Mouse (Mus musculus): Measurements from ENCODE around the gene Rdh16f1. TPM values are rescaled to one million over a fixed set of nuclear protein-coding genes. Genes with fewer than 3 reads are reported as not detected.
"Not testable (repeated sequence)": the region's sequence is repeated elsewhere in the genome, so short reads cannot be mapped to it uniquely, and the experiment has no call there.

Gene Rdh16f1
- polyA plus RNA-seq, 1 experiment from 2014 or later = not detected

DNA sequence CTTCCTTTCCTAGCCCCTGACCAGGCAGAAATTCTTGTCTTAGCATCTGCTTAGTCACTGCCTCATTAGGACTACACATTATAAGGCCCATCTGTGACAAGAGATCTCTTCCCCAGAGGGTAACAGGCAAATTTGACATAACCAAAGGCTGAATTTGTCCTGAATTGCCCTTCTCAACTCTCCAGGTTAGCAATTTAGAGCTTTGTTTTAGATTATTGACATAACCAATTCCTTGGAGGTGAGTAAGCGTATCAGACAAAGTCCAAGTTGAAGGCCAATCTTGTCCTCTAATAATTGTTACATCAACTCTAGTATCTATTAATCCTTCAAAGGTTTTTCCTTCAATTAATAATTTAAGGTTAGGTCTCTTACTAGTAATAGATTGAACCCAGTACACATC, 74.6 kb downstream of the Rdh16f1 start:
- H3K4me3 ChIP-seq; H3K4me1 ChIP-seq (replicated peaks); H3K27ac ChIP-seq (ENCODE audit: poor library complexity, severe bottlenecking); H3K27me3 ChIP-seq (replicated peaks); H3K4me2 ChIP-seq; H3K9ac ChIP-seq; ATAC-seq (ENCODE audit: insufficient number of reproducible peaks, low FRiP score); H3K36me3 ChIP-seq: not testable (repeated sequence)
- H3K9me3 ChIP-seq (replicated peaks) = peaks cover 13% of the 10 kb centered on the region; the same call in 1 of the 2 replicates
- 89% methylated on average over 1 of the region's 1 CpGs for WGBS

DNA sequence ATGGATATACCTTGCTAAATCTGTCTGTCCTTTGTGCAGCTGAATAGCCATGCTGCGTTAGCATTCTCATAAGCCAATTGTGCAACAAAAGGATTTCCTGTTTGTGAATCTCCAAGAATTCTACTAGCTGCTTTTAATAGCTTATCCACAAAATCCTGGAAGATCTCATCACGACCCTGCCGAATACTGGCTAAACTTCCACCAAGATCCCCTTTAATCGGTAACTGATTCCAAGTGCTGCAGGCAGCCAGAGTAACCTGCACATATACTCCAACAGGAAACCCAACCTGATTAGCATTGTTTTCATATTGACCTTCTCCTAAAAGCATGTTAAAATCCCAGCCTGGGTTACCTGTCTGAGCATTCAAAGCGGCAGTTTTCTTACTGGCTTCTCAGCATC, 75.7 kb downstream of the Rdh16f1 start:
- Histone ChIP-seq H3K27me3 (replicated peaks) (no peaks in the 10 kb centered on the region), H3K36me3 (no peaks in the 10 kb centered on the region), H3K9ac (no peak overlapping the region), H3K27ac (ENCODE audit: poor library complexity, severe bottlenecking) (no peak overlapping the region), H3K9me3 (replicated peaks) (peaks cover 13% of the 10 kb centered on the region; the same call in 1 of the 2 replicates), H3K4me1 (replicated peaks) (no peaks in the 10 kb centered on the region), H3K4me3 (no peak overlapping the region), H3K4me2 (no peak overlapping the region)
- WGBS = 67% methylated on average over 5 of the region's 5 CpGs
- ATAC-seq (ENCODE audit: insufficient number of reproducible peaks, low FRiP score) = no peak

DNA sequence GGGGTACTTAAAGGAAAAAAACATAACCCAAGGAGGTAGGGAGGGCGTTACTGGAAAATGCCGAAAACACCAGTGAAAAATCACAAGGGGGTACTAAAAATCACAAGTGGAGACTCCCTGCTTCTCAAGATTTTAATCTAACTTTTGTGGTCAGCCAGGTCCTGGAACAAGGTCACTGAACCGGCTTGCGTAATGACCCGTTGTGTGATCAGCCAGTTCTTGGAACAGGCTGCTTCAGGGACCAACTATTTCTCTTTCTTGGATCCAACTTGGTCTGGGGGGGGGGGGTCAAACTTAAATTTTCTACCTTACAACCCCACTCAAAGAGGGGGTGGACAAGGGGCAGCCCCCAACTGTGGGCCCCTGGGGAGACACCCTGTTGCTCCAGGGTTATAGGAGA, 78.2 kb downstream of the Rdh16f1 start:
- not testable (repeated sequence) for ATAC-seq (ENCODE audit: insufficient number of reproducible peaks, low FRiP score); H3K27ac ChIP-seq (ENCODE audit: poor library complexity, severe bottlenecking); H3K27me3 ChIP-seq (replicated peaks); H3K9ac ChIP-seq; H3K4me3 ChIP-seq; H3K4me2 ChIP-seq; H3K36me3 ChIP-seq; H3K4me1 ChIP-seq (replicated peaks)
- H3K9me3 ChIP-seq (replicated peaks) = peaks cover 13% of the 10 kb centered on the region; the same call in 1 of the 2 replicates
- 90% methylated on average over 5 of the region's 5 CpGs for WGBS

DNA sequence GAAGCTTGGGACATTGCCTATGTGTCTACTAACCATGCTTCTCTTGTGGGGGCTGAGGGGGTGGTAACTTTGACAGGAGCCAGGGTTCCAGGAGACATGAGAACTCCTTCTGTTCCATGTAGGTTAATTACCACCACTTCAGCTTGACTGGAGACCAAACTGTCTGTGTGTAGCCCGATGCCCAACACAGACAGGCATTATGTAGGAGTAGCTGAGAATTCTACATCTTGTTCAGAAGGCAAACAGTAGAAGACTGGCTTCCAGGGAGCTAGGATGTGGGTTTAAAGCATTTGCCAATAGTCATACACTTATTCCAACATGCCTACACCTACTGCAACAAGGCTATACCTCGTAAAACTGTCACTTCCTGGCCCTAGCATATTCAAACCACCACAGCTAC, 79.0 kb downstream of the Rdh16f1 start:
- no peak overlapping the region for H3K4me3 ChIP-seq
- H3K9ac ChIP-seq = no peak overlapping the region
- H3K4me1 ChIP-seq (replicated peaks) = no peaks in the 10 kb centered on the region
- peaks cover 13% of the 10 kb centered on the region; the same call in 1 of the 2 replicates for H3K9me3 ChIP-seq (replicated peaks)
- no peak for ATAC-seq (ENCODE audit: insufficient number of reproducible peaks, low FRiP score)
- 72% methylated on average over 2 of the region's 2 CpGs for WGBS
- no peak overlapping the region for H3K27ac ChIP-seq (ENCODE audit: poor library complexity, severe bottlenecking)
- no peak overlapping the region for H3K4me2 ChIP-seq
- no peaks in the 10 kb centered on the region for H3K36me3 ChIP-seq
- H3K27me3 ChIP-seq (replicated peaks) = no peaks in the 10 kb centered on the region

DNA sequence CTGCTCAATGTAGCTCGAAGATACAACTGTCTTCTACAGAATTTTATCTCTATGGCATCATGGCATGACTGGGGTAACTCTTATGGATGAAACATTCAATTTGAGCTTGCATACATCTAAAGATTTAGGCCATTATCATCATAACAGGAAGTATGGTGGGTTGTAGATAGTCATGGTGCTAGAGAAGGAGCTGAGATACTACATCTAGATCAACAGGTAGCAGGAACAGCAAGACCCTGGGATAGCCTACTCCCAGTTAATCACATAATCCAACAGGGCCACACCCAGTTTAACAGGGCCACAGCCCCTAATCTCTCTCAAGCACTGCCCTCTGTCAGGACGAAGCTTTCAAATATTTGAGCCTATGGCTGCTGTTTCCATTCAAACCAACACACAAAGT, 81.2 kb downstream of the Rdh16f1 start:
- H3K36me3 ChIP-seq = no peaks in the 10 kb centered on the region
- peaks cover 13% of the 10 kb centered on the region; the same call in 1 of the 2 replicates for H3K9me3 ChIP-seq (replicated peaks)
- H3K4me3 ChIP-seq = no peak overlapping the region
- WGBS = 43% methylated on average over 2 of the region's 2 CpGs
- H3K27ac ChIP-seq (ENCODE audit: poor library complexity, severe bottlenecking) = no peak overlapping the region
- no peak for ATAC-seq (ENCODE audit: insufficient number of reproducible peaks, low FRiP score)
- H3K4me2 ChIP-seq = no peak overlapping the region
- no peaks in the 10 kb centered on the region for H3K4me1 ChIP-seq (replicated peaks)
- no peak overlapping the region for H3K9ac ChIP-seq
- H3K27me3 ChIP-seq (replicated peaks) = no peaks in the 10 kb centered on the region

Other genes starting within 250 kb of the Rdh16f1 start
- 19.5 and 24.4 TPM in 2 replicates for gene Ndufa4l2, start 244.8 kb upstream of the Rdh16f1 start, polyA plus RNA-seq (2016; fragmentation: Nextera tagmentation; extraction: Ambion mirVana)
- 80.4 and 83.8 TPM in 2 replicates for gene Shmt2, start 237.3 kb upstream of the Rdh16f1 start, polyA plus RNA-seq (2016; fragmentation: Nextera tagmentation; extraction: Ambion mirVana)
- 0.33 and 0.65 TPM in 2 replicates for gene Nxph4, start 225.2 kb upstream of the Rdh16f1 start, polyA plus RNA-seq (2016; fragmentation: Nextera tagmentation; extraction: Ambion mirVana)
- 43.3 and 46.1 TPM in 2 replicates for gene Lrp1, start 138.6 kb upstream of the Rdh16f1 start, polyA plus RNA-seq (2016; fragmentation: Nextera tagmentation; extraction: Ambion mirVana)
- 27.8 and 28.2 TPM in 2 replicates for gene Stat6, start 116.8 kb upstream of the Rdh16f1 start, polyA plus RNA-seq (2016; fragmentation: Nextera tagmentation; extraction: Ambion mirVana)
- 8.9 and 9.2 TPM in 2 replicates for gene Nemp1, start 92.9 kb upstream of the Rdh16f1 start, polyA plus RNA-seq (2016; fragmentation: Nextera tagmentation; extraction: Ambion mirVana)
- gene Nab2, start 91.2 kb upstream of the Rdh16f1 start, polyA plus RNA-seq (2016; fragmentation: Nextera tagmentation; extraction: Ambion mirVana) = 13.4 and 13.7 TPM in 2 replicates
- 0.22 and 0.32 TPM in 2 replicates for gene Myo1a, start 54.6 kb upstream of the Rdh16f1 start, polyA plus RNA-seq (2016; fragmentation: Nextera tagmentation; extraction: Ambion mirVana)
- gene Tac2, start 35.3 kb upstream of the Rdh16f1 start, polyA plus RNA-seq (2016; fragmentation: Nextera tagmentation; extraction: Ambion mirVana) = 4.4 and 16.9 TPM in 2 replicates
- 2.5 TPM in 2 replicates for gene Zbtb39, start 20.2 kb upstream of the Rdh16f1 start, polyA plus RNA-seq (2016; fragmentation: Nextera tagmentation; extraction: Ambion mirVana)
- gene Gpr182, start 8.1 kb upstream of the Rdh16f1 start, polyA plus RNA-seq (2016; fragmentation: Nextera tagmentation; extraction: Ambion mirVana) = 22.2 and 23.4 TPM in 2 replicates
- gene Rdh1, start 66 bp upstream of the Rdh16f1 start, polyA plus RNA-seq (2016; fragmentation: Nextera tagmentation; extraction: Ambion mirVana) = not detected in 2 replicates
- 0.06 and 0.10 TPM in 2 replicates for gene Rdh9, start 16.6 kb downstream of the Rdh16f1 start, polyA plus RNA-seq (2016; fragmentation: Nextera tagmentation; extraction: Ambion mirVana)
- gene Rdh16, start 41.4 kb downstream of the Rdh16f1 start, polyA plus RNA-seq (2016; fragmentation: Nextera tagmentation; extraction: Ambion mirVana) = not detected in 2 replicates
- gene Rdh19, start 90.1 kb downstream of the Rdh16f1 start, polyA plus RNA-seq (2016; fragmentation: Nextera tagmentation; extraction: Ambion mirVana) = not detected in 2 replicates
- not detected in 2 replicates for gene Rdh16f2, start 106.7 kb downstream of the Rdh16f1 start, polyA plus RNA-seq (2016; fragmentation: Nextera tagmentation; extraction: Ambion mirVana)
- gene Rdh7, start 129.0 kb downstream of the Rdh16f1 start, polyA plus RNA-seq (2016; fragmentation: Nextera tagmentation; extraction: Ambion mirVana) = not detected in 2 replicates
- not detected in 2 replicates for gene Sdr9c7, start 138.7 kb downstream of the Rdh16f1 start, polyA plus RNA-seq (2016; fragmentation: Nextera tagmentation; extraction: Ambion mirVana)
- not detected in 2 replicates for gene Hsd17b6, start 247.8 kb downstream of the Rdh16f1 start, polyA plus RNA-seq (2016; fragmentation: Nextera tagmentation; extraction: Ambion mirVana)

All from heart, embryonic 12.5 days (tissue).